Mouse (Mus musculus) stomach, embryonic 15.5 days (tissue): ENCODE measurements at regions not wholly inside any gene's neighbourhood (a gene's known extent, or its start where the extent isn't known, plus 50 kb on each side); places are given as distances from the start of the nearest gene placed in this dataset.
"Not testable (repeated sequence)": the region's sequence is repeated elsewhere in the genome, so short reads cannot be mapped to it uniquely, and the experiment has no call there.

Experiments
- ATAC-seq: fragments of 200-750 bp; cut with Nextera tagmentation; 2 replicates; pipeline ENCODE4 v1.8.0; 2017; ENCODE audit warnings: low read depth, moderate number of reproducible peaks, moderate TSS enrichment; ENCODE audit not compliant: insufficient read depth, low FRiP score
- H3K27ac ChIP-seq: fragments of 300-500 bp; sonication (generic); 2 replicates; pipeline ENCODE4 v1.5.1; 2015; ENCODE audit warnings: mild to moderate bottlenecking, inconsistent platforms
- H3K27me3 ChIP-seq: fragments of 300-500 bp; sonication (generic); replicated peaks from 2 replicates; pipeline ENCODE4 v1.6.1; 2015; ENCODE audit warnings: inconsistent platforms
- H3K36me3 ChIP-seq: fragments of 300-500 bp; sonication (generic); 2 replicates; pipeline ENCODE4 v1.6.1; 2015; ENCODE audit warnings: inconsistent platforms
- H3K4me1 ChIP-seq: fragments of 300-500 bp; sonication (generic); 2 replicates; pipeline ENCODE4 v1.6.1; 2015; ENCODE audit warnings: inconsistent platforms
- H3K4me2 ChIP-seq: fragments of 300-500 bp; sonication (generic); 2 replicates; pipeline ENCODE4 v1.6.1; 2015; ENCODE audit warnings: mild to moderate bottlenecking, inconsistent platforms
- H3K4me3 ChIP-seq: fragments of 300-500 bp; sonication (generic); replicated peaks from 2 replicates; pipeline ENCODE4 v1.5.1; 2015; ENCODE audit warnings: inconsistent platforms
- H3K9ac ChIP-seq: fragments of 300-500 bp; sonication (generic); 2 replicates; pipeline ENCODE4 v1.6.1; 2015; ENCODE audit warnings: inconsistent platforms
- H3K9me3 ChIP-seq: fragments of 300-500 bp; sonication (generic); 2 replicates; pipeline ENCODE4 v1.6.1; 2016; ENCODE audit warnings: inconsistent platforms
- WGBS: fragments of 180-500 bp; shearing (Covaris S2); methylation state at CpG from one replicate; pipeline ENCODE4 v1.1.7; 2015; 5-methylcytosine and 5-hydroxymethylcytosine counted together

GRCm38 (mm10) chr4:3081953-3082950 is 84.9 kb upstream of the Vmn1r2 start:
- Histone ChIP-seq H3K9ac (no peak overlapping the region), H3K27me3 (no peaks in the 10 kb centered on the region), H3K4me3 (no peak overlapping the region), H3K4me2 (no peak overlapping the region), H3K27ac (no peak overlapping the region), H3K4me1 (no peaks in the 10 kb centered on the region), H3K9me3 (peaks cover 18% of the 10 kb centered on the region; the same call in 1 of the 2 replicates), H3K36me3 (no peaks in the 10 kb centered on the region)
- WGBS = 74% methylated on average over 3 of the region's 3 CpGs
- peak; percentile 1; the same call in 1 of the 2 replicates for ATAC-seq

- ATAC-seq = peak; percentile 30
- Histone ChIP-seq H3K4me3 (no peak overlapping the region), H3K27ac (no peak overlapping the region), H3K9me3 (peaks cover 18% of the 10 kb centered on the region; the same call in 1 of the 2 replicates), H3K9ac (no peak overlapping the region), H3K4me2 (no peak overlapping the region), H3K36me3 (no peaks in the 10 kb centered on the region), H3K4me1 (no peaks in the 10 kb centered on the region), H3K27me3 (no peaks in the 10 kb centered on the region)
- 50% methylated on average over 8 of the region's 8 CpGs for WGBS
Observed at GRCm38 (mm10) chr4:3083161-3084020, 83.7 kb upstream of the Vmn1r2 start.

DNA sequence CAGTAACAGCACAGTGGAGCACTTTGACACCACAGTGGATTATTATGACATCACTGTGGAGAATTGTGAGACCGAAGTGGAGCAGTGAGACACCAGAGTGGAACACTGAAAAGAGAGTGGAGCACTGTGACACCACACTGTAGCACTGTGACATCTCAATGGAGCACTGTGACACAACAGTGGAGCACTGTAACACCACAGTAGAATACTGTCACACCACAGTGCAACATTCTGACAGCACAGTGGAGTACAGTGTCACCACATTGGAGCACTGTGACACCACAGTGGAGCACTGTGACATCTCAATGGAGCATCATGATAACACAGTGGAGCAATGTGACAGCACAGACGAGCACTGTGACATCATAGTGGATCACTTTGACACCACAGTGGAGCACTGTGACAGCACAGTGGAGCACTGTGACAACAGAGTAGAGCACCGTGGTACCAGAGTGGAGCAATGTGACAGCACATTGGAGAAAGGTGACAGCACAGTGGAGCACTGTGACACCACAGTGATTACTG is 83.0 kb upstream of the Vmn1r2 start:
- H3K9me3 ChIP-seq = peaks cover 18% of the 10 kb centered on the region; the same call in 1 of the 2 replicates
- WGBS = 58% methylated on average over 3 of the region's 3 CpGs
- peak; percentile 15; the same call in 1 of the 2 replicates for ATAC-seq

DNA sequence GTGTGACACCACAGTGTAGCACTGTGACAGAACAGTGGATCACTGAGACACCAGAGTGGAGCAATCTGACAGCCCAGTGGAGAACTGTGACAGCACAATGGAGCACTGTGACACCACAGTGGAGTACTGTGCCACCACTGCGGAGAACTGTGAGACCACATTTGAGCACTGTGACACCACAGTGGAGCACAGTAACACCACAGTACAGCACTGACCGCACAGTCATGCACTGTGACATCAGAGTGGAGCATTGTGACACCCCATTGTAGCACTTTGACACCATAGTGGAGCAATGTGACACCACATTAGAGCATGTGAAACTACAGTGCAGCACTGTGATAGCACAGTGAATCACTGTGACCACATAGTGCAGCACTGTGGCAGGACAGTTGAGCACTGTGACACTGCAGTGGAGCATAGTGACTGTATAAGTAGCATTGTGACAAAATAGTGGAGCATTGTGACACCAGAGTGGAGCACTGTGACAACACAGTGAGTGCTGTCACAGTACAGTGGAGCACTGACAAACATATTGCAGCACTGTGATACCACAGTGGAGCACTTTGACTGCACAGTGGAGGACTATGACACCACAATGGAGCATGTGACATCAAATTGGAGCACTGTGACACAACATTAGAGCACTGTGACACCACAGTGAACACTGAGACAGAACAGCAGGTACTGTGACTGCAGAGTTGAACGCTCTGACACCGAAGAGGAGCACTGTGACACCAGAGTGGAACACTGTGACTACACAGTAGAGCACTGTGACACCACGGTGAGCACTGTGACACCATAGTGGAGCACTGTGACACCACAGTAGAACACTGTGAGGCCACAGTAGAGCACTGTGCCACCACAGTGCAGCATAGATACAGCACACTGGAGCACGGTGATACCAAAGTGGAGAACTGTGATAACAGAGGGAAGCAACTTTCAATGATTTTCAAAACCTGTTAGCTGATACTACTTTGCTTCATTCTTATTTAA is 81.4 kb upstream of the Vmn1r2 start:
- H3K9me3 ChIP-seq = peaks cover 18% of the 10 kb centered on the region; the same call in 1 of the 2 replicates
- no peaks in the 10 kb centered on the region for H3K36me3 ChIP-seq
- H3K4me1 ChIP-seq = no peaks in the 10 kb centered on the region
- WGBS = 58% methylated on average over 6 of the region's 6 CpGs
- no peak overlapping the region for H3K9ac ChIP-seq
- peak; percentile 4; the same call in 1 of the 2 replicates for ATAC-seq
- H3K27me3 ChIP-seq = no peaks in the 10 kb centered on the region
- H3K4me3 ChIP-seq = no peak overlapping the region
- H3K27ac ChIP-seq = no peak overlapping the region
- H3K4me2 ChIP-seq = no peak overlapping the region

More for the DNA sequence above, 83.0 kb upstream of the Vmn1r2 start:
- Histone ChIP-seq H3K9ac (no peak overlapping the region), H3K27ac (no peak overlapping the region), H3K4me3 (no peak overlapping the region), H3K36me3 (no peaks in the 10 kb centered on the region), H3K4me2 (no peak overlapping the region), H3K27me3 (no peaks in the 10 kb centered on the region), H3K4me1 (no peaks in the 10 kb centered on the region)

DNA sequence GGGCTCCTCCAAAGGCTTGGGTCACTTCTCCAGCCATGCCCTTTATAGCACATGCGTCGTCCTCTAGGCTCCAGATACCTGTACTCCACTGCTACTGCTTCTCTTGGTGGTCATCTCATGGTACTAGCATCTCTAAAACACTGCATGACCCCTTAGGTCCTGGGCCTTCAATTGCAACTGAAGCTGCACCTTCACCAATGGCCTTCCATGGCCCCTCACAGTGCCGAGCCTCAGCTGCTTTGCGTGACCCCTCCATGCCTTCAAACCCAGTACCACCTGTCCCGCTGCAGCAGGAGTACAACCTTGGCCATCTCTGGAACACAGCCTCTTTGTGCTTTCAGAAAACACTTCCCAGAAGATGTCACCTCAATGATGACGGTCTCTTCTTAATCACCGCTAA is 79.5 kb upstream of the Vmn1r2 start:
- H3K4me2 ChIP-seq, H3K9ac ChIP-seq, H3K27ac ChIP-seq, H3K4me1 ChIP-seq, ATAC-seq, H3K4me3 ChIP-seq, H3K36me3 ChIP-seq, H3K27me3 ChIP-seq: not testable (repeated sequence)
- 73% methylated on average over 7 of the region's 7 CpGs for WGBS
- H3K9me3 ChIP-seq = peaks cover 18% of the 10 kb centered on the region; the same call in 1 of the 2 replicates

- H3K4me2 ChIP-seq = no peak overlapping the region
- peak; percentile 41 for ATAC-seq
- no peak overlapping the region for H3K27ac ChIP-seq
- no peak overlapping the region for H3K9ac ChIP-seq
- peaks cover 9% of the 10 kb centered on the region; the same call in 1 of the 2 replicates for H3K9me3 ChIP-seq
- no peak overlapping the region for H3K4me3 ChIP-seq
- no peaks in the 10 kb centered on the region for H3K4me1 ChIP-seq
- H3K36me3 ChIP-seq = no peaks in the 10 kb centered on the region
- no peaks in the 10 kb centered on the region for H3K27me3 ChIP-seq
- WGBS = 59% methylated on average over 13 of the region's 13 CpGs
Observed at GRCm38 (mm10) chr4:3089567-3090377, 77.3 kb upstream of the Vmn1r2 start.

GRCm38 (mm10) chr4:3090378-3090735 is 76.8 kb upstream of the Vmn1r2 start:
- Histone ChIP-seq H3K4me3 (no peak overlapping the region), H3K27me3 (no peaks in the 10 kb centered on the region), H3K9me3 (peaks cover 8% of the 10 kb centered on the region; the same call in 1 of the 2 replicates), H3K4me1 (no peaks in the 10 kb centered on the region), H3K36me3 (no peaks in the 10 kb centered on the region), H3K9ac (no peak overlapping the region), H3K4me2 (no peak overlapping the region), H3K27ac (no peak overlapping the region)
- ATAC-seq = no peak
- WGBS = 67% methylated on average over 11 of the region's 11 CpGs

GRCm38 (mm10) chr4:3090742-3091141 is 76.4 kb upstream of the Vmn1r2 start:
- Histone ChIP-seq H3K4me3 (no peak overlapping the region), H3K4me2 (no peak overlapping the region), H3K9ac (no peak overlapping the region), H3K27ac (no peak overlapping the region), H3K36me3 (no peaks in the 10 kb centered on the region), H3K9me3 (peaks cover 4% of the 10 kb centered on the region; the same call in 1 of the 2 replicates), H3K27me3 (no peaks in the 10 kb centered on the region), H3K4me1 (no peaks in the 10 kb centered on the region)
- 0 out of 2 replicates have a peak, but pooled peaks have one; percentile 47 for ATAC-seq
- WGBS = 69% methylated on average over 9 of the region's 9 CpGs
